ENCODE assay signal across 25 mouse cellular contexts in genomic region chr13:109798651-109799050, GRCm38 (mm10).
DNase-seq lines count a peak whose midpoint lies in the region; ATAC-seq lines count a peak whose summit lies in the region.
"Had no signal": no experiment of that assay in that cellular context is flagged by ENCODE, and none has a peak within 500 bp of the region (broad histone marks: within the 10 kb centered on the region; RNA-seq: fewer than 3 reads in every experiment).

No protein-coding gene starts in this region.

- peak; percentile 96 for ATAC-seq in kidney, embryonic 16.5 days (ENCODE audit: low FRiP score, low TSS enrichment)
- ATAC-seq: activated CD4-positive, CD25-positive, alpha-beta regulatory T cell, adult 4 months; forebrain, embryonic 15.5 days; hindbrain, postnatal 0 days had no signal

- no peak overlapping the region for H3K9ac ChIP-seq in kidney, embryonic 16.5 days (replicated peaks; ENCODE audit: low read length)
- H3K9ac ChIP-seq: embryonic facial prominence, embryonic 13.5 days; forebrain, embryonic 12.5 days; forebrain, embryonic 15.5 days; heart, embryonic 13.5 days; hindbrain, embryonic 12.5 days had no signal

- H3K27ac ChIP-seq in heart, embryonic 10.5 days: no peak overlapping the region
- H3K27ac ChIP-seq in kidney, embryonic 16.5 days (ENCODE audit: low read length): peak overlapping the region; percentile 58; the same call in 1 of the 2 replicates
- H3K27ac ChIP-seq: embryonic facial prominence, embryonic 10.5 days; embryonic facial prominence, embryonic 13.5 days; forebrain, embryonic 12.5 days; forebrain, embryonic 15.5 days; heart, embryonic 13.5 days; hindbrain, embryonic 12.5 days; hindbrain, postnatal 0 days had no signal

- no peaks in the 10 kb centered on the region for H3K27me3 ChIP-seq in heart, embryonic 10.5 days (ENCODE audit: insufficient read depth, poor library complexity, severe bottlenecking)
- H3K27me3 ChIP-seq in kidney, embryonic 16.5 days (ENCODE audit: insufficient read depth, low read length): no peaks in the 10 kb centered on the region
- H3K27me3 ChIP-seq: embryonic facial prominence, embryonic 13.5 days; forebrain, embryonic 12.5 days; forebrain, embryonic 15.5 days; heart, embryonic 13.5 days; hindbrain, embryonic 12.5 days had no signal

- no peaks in the 10 kb centered on the region for H3K9me3 ChIP-seq in heart, embryonic 10.5 days
- no peaks in the 10 kb centered on the region for H3K9me3 ChIP-seq in kidney, embryonic 16.5 days (ENCODE audit: low read length)
- H3K9me3 ChIP-seq: embryonic facial prominence, embryonic 10.5 days; embryonic facial prominence, embryonic 13.5 days; forebrain, embryonic 12.5 days; forebrain, embryonic 15.5 days; heart, embryonic 13.5 days; hindbrain, embryonic 12.5 days had no signal

- peak; percentile 36 for DNase-seq in heart, embryonic 10.5 days (ENCODE audit: low spot score)
- DNase-seq in heart, postnatal 4 days: no peak
- peak; percentile 65 for DNase-seq in kidney, adult 9 months
- DNase-seq in kidney, postnatal 4 days: no peak
- no peak for DNase-seq in kidney, postnatal 10 days
- DNase-seq: adrenal gland, adult 8-10 months; adrenal gland, postnatal 25 days; cerebellum, adult 11-12 months; cerebellum, adult 8-10 months; cerebellum, postnatal 10 days; cerebellum, postnatal 36 days; embryo, embryonic 11 days; gastrocnemius, postnatal 25 days; heart, adult 18-20 months; heart, postnatal 14 days had no signal

- 74% methylated on average over 4 of the region's 4 CpGs for WGBS in heart, embryonic 10.5 days
- 46% methylated on average over 4 of the region's 4 CpGs for WGBS in kidney, embryonic 16.5 days

- H3K4me2 ChIP-seq in kidney, embryonic 16.5 days (replicated peaks; ENCODE audit: low read depth, low read length): no peak overlapping the region
- H3K4me2 ChIP-seq: embryonic facial prominence, embryonic 13.5 days; forebrain, embryonic 12.5 days; forebrain, embryonic 15.5 days; heart, embryonic 13.5 days; hindbrain, embryonic 12.5 days had no signal

- no peaks in the 10 kb centered on the region for H3K36me3 ChIP-seq in heart, embryonic 10.5 days
- H3K36me3 ChIP-seq in kidney, embryonic 16.5 days (ENCODE audit: insufficient read depth, low read length): no peaks in the 10 kb centered on the region
- H3K36me3 ChIP-seq: embryonic facial prominence, embryonic 10.5 days; embryonic facial prominence, embryonic 13.5 days; forebrain, embryonic 12.5 days; forebrain, embryonic 15.5 days; hindbrain, embryonic 12.5 days had no signal

- no peaks in the 10 kb centered on the region for H3K4me1 ChIP-seq in heart, embryonic 10.5 days
- H3K4me1 ChIP-seq in kidney, embryonic 16.5 days (ENCODE audit: insufficient read depth, low read length): no peaks in the 10 kb centered on the region
- H3K4me1 ChIP-seq: embryonic facial prominence, embryonic 13.5 days; forebrain, embryonic 12.5 days; forebrain, embryonic 15.5 days; hindbrain, embryonic 12.5 days had no signal

- H3K4me3 ChIP-seq in heart, embryonic 10.5 days: no peak overlapping the region
- no peak overlapping the region for H3K4me3 ChIP-seq in kidney, embryonic 16.5 days (ENCODE audit: low read length)
- H3K4me3 ChIP-seq: embryonic facial prominence, embryonic 10.5 days; embryonic facial prominence, embryonic 13.5 days; erythroblast, embryonic 14.5 days; forebrain, embryonic 12.5 days; forebrain, embryonic 15.5 days; heart, embryonic 13.5 days; hindbrain, embryonic 12.5 days had no signal

Comparison
In these comparisons a context has a peak if more than half of its experiments do, and no peak if none do; other contexts are left out.
1. DNase-seq: peak in heart, embryonic 10.5 days (single experiment) and kidney, adult 9 months (single experiment); none in heart, postnatal 4 days (single experiment), kidney, postnatal 4 days (0 of 2) and kidney, postnatal 10 days (single experiment).